Comparison of ENCODE assay signal across 7 mouse cellular contexts in genomic region chr19:43939171-43939768, GRCm38 (mm10). TPM values are rescaled to one million over a fixed set of nuclear protein-coding genes. Genes with fewer than 3 reads are reported as not detected.
DNase-seq lines count a peak whose midpoint lies in the region; ATAC-seq and TF ChIP-seq lines count a peak whose summit lies in the region.

No protein-coding gene starts in this region.

- no peaks in the 10 kb centered on the region for H3K36me3 ChIP-seq in testis, adult 2 months (ENCODE audit: control insufficient read depth, insufficient read depth, low read length)
- no peaks in the 10 kb centered on the region for H3K36me3 ChIP-seq in forebrain, embryonic 12.5 days (replicated peaks)
- H3K36me3 ChIP-seq in liver, embryonic 13.5 days: no peaks in the 10 kb centered on the region
- no peaks in the 10 kb centered on the region for H3K36me3 ChIP-seq in stomach, postnatal 0 days (ENCODE audit: control insufficient read depth, insufficient read depth, low read length)

- TF ChIP-seq POLR2A in testis, adult 2 months (IDR thresholded peaks at IDR 0.05; ENCODE audit: control insufficient read depth, low read depth, low read length): no peak

- peaks cover 5% of the 10 kb centered on the region for H3K4me1 ChIP-seq in testis, adult 2 months (ENCODE audit: control insufficient read depth, insufficient read depth, low read length)
- 0 out of 2 replicates have a peak, but pooled peaks cover 5% of the 10 kb centered on the region for H3K4me1 ChIP-seq in forebrain, embryonic 12.5 days
- H3K4me1 ChIP-seq in liver, embryonic 13.5 days (replicated peaks): peaks cover 31% of the 10 kb centered on the region
- H3K4me1 ChIP-seq in stomach, postnatal 0 days (replicated peaks; ENCODE audit: control insufficient read depth, insufficient read depth): peaks cover 4% of the 10 kb centered on the region; the same call in 1 of the 2 replicates

- TF ChIP-seq CTCF in testis, adult 2 months (IDR thresholded peaks at IDR 0.05; ENCODE audit: control insufficient read depth, insufficient read depth, insufficient replicate concordance, low read depth, low read length): no peak
- no peak for TF ChIP-seq CTCF in stomach, postnatal 0 days (IDR thresholded peaks at IDR 0.05; ENCODE audit: low read depth)

- WGBS in forebrain, embryonic 12.5 days: 36% methylated on average over 16 of the region's 16 CpGs
- 25% methylated on average over 16 of the region's 16 CpGs for WGBS in liver, embryonic 13.5 days (ENCODE audit: insufficient replicate concordance)
- WGBS in stomach, postnatal 0 days: 12% methylated on average over 16 of the region's 16 CpGs

- H3K4me3 ChIP-seq in testis, adult 2 months (ENCODE audit: control insufficient read depth, low read depth, low read length): peak overlapping the region; percentile 86
- H3K4me3 ChIP-seq in forebrain, embryonic 12.5 days (replicated peaks): peak overlapping the region; percentile 81
- H3K4me3 ChIP-seq in liver, embryonic 13.5 days (replicated peaks): peak overlapping the region; percentile 66
- H3K4me3 ChIP-seq in stomach, postnatal 0 days (ENCODE audit: low read depth, low read length): peak overlapping the region; percentile 79

- peak overlapping the region; percentile 84; the same call in 1 of the 2 replicates for H3K9ac ChIP-seq in forebrain, embryonic 12.5 days
- H3K9ac ChIP-seq in liver, embryonic 13.5 days: peak overlapping the region; percentile 73
- H3K9ac ChIP-seq in stomach, postnatal 0 days (ENCODE audit: low read length): peak overlapping the region; percentile 76

- no peaks in the 10 kb centered on the region; the same call in 1 of the 2 replicates for H3K27me3 ChIP-seq in testis, adult 2 months (ENCODE audit: control insufficient read depth, insufficient read depth, low read length)
- H3K27me3 ChIP-seq in forebrain, embryonic 12.5 days: peaks cover 10% of the 10 kb centered on the region
- H3K27me3 ChIP-seq in liver, embryonic 13.5 days: no peaks in the 10 kb centered on the region
- no peaks in the 10 kb centered on the region for H3K27me3 ChIP-seq in stomach, postnatal 0 days (ENCODE audit: control insufficient read depth, insufficient read depth, low read length)

- no peak for ATAC-seq in forebrain, embryonic 12.5 days (ENCODE audit: low FRiP score)
- no peak for ATAC-seq in liver, embryonic 13.5 days (ENCODE audit: low read depth)
- ATAC-seq in stomach, postnatal 0 days (ENCODE audit: low FRiP score, low TSS enrichment): no peak; the same call in 1 of the 2 replicates

- DNase-seq in testis, postnatal 10 days (ENCODE audit: low spot score): no peak
- no peak for DNase-seq in liver, embryonic 13.5 days
- DNase-seq in stomach, postnatal 0 days (ENCODE audit: low spot score): no peak
- no peak for DNase-seq in adrenal gland, postnatal 14 days
- DNase-seq in cerebellum, postnatal 4 days (ENCODE audit: low spot score in 2 of 2): no peak

- TF ChIP-seq EP300 in stomach, postnatal 0 days (optimal IDR thresholded peaks at IDR 0.05): no peak

- peak overlapping the region; percentile 86 for H3K4me2 ChIP-seq in forebrain, embryonic 12.5 days
- H3K4me2 ChIP-seq in liver, embryonic 13.5 days: peak overlapping the region; percentile 83
- peak overlapping the region; percentile 75 for H3K4me2 ChIP-seq in stomach, postnatal 0 days (replicated peaks; ENCODE audit: low read depth)

- no peaks in the 10 kb centered on the region for H3K9me3 ChIP-seq in forebrain, embryonic 12.5 days
- H3K9me3 ChIP-seq in liver, embryonic 13.5 days (replicated peaks): no peaks in the 10 kb centered on the region
- H3K9me3 ChIP-seq in stomach, postnatal 0 days (ENCODE audit: control insufficient read depth, low read length): no peaks in the 10 kb centered on the region

- H3K27ac ChIP-seq in testis, adult 2 months (ENCODE audit: control insufficient read depth, insufficient read depth, low read depth, low read length): peak overlapping the region; percentile 70
- no peak overlapping the region for H3K27ac ChIP-seq in forebrain, embryonic 12.5 days
- H3K27ac ChIP-seq in liver, embryonic 13.5 days: no peak overlapping the region; the same call in 1 of the 2 replicates
- peak overlapping the region; percentile 85 for H3K27ac ChIP-seq in stomach, postnatal 0 days (replicated peaks)

RNA-seq across cellular contexts. Expression of gene Dnmbp, which starts 0.7 kb away (rescaled TPM):
- 10.0 and 10.7 TPM in 2 replicates for polyA plus RNA-seq in testis, adult 2 months (2012; rRNA removed)
- 16.9 and 19.1 TPM in 2 replicates for polyA plus RNA-seq in forebrain, embryonic 12.5 days (2016; fragmentation: Nextera tagmentation; extraction: Ambion mirVana)
- 2.2 and 2.7 TPM in 2 replicates for polyA plus RNA-seq in liver, embryonic 13.5 days (2015; fragmentation: Nextera tagmentation; extraction: Ambion mirVana)
- polyA plus RNA-seq in stomach, postnatal 0 days (2015; fragmentation: Nextera tagmentation; extraction: Ambion mirVana): 14.2 and 14.6 TPM in 2 replicates
- total RNA-seq in adrenal gland, postnatal 14 days (2021): 14.0 and 15.8 TPM in 2 replicates

RNA-seq across cellular contexts. Expression of gene Cpn1, which starts 47.1 kb away (rescaled TPM):
- polyA plus RNA-seq in testis, adult 2 months (2012; rRNA removed): 6.5 and 8.2 TPM in 2 replicates
- polyA plus RNA-seq in forebrain, embryonic 12.5 days (2016; fragmentation: Nextera tagmentation; extraction: Ambion mirVana): 0.10 TPM in 1 of 2 replicates, not detected in the other
- 46.1 and 57.6 TPM in 2 replicates for polyA plus RNA-seq in liver, embryonic 13.5 days (2015; fragmentation: Nextera tagmentation; extraction: Ambion mirVana)
- 45.3 and 47.4 TPM in 2 replicates for polyA plus RNA-seq in stomach, postnatal 0 days (2015; fragmentation: Nextera tagmentation; extraction: Ambion mirVana)
- 0.86 and 23.9 TPM in 2 replicates for total RNA-seq in adrenal gland, postnatal 14 days (2021)

Comparison
In these comparisons a context has a peak if more than half of its experiments do, and no peak if none do; other contexts are left out.
1. H3K27ac ChIP-seq: peak in testis, adult 2 months (single experiment) and stomach, postnatal 0 days (single experiment); none in forebrain, embryonic 12.5 days (single experiment) and liver, embryonic 13.5 days (single experiment).
2. Peak in every context shown above with its lines, with median percentiles within 50 percentile points of each other: H3K4me3 ChIP-seq, H3K4me2 ChIP-seq and H3K9ac ChIP-seq.